Mouse (Mus musculus): ENCODE measurements around the gene Mcemp1. TPM values are rescaled to one million over a fixed set of nuclear protein-coding genes. Genes with fewer than 3 reads are reported as not detected.

The Mcemp1 gene
- polyA plus RNA-seq, 1 experiment from 2014 or later: 0.97 TPM

GRCm38 (mm10) chr8:3701491-3701890 lies 35.9 kb downstream of the Mcemp1 start:
- ATAC-seq: peak; percentile 57; the same call in 1 of the 2 replicates
- H3K36me3 ChIP-seq: no peaks in the 10 kb centered on the region
- H3K9me3 ChIP-seq (replicated peaks): no peaks in the 10 kb centered on the region
- no peak overlapping the region for H3K4me3 ChIP-seq
- H3K27ac ChIP-seq: no peak overlapping the region
- H3K27me3 ChIP-seq (replicated peaks): no peaks in the 10 kb centered on the region
- 86% methylated on average over 1 of the region's 1 CpGs for WGBS (ENCODE audit: insufficient replicate concordance)
- H3K4me1 ChIP-seq: peaks cover 5% of the 10 kb centered on the region; the same call in 1 of the 2 replicates
- H3K9ac ChIP-seq: no peak overlapping the region
- no peak overlapping the region for H3K4me2 ChIP-seq

- H3K36me3 ChIP-seq: no peaks in the 10 kb centered on the region
- H3K4me2 ChIP-seq: no peak overlapping the region
- no peak overlapping the region for H3K9ac ChIP-seq
- WGBS (ENCODE audit: insufficient replicate concordance): 43% methylated on average over 4 of the region's 4 CpGs
- no peak overlapping the region for H3K27ac ChIP-seq
- peaks cover 13% of the 10 kb centered on the region; the same call in 1 of the 2 replicates for H3K4me1 ChIP-seq
- no peaks in the 10 kb centered on the region for H3K9me3 ChIP-seq (replicated peaks)
- H3K4me3 ChIP-seq: no peak overlapping the region
- no peak for ATAC-seq
- H3K27me3 ChIP-seq (replicated peaks): no peaks in the 10 kb centered on the region
Observed at GRCm38 (mm10) chr8:3705711-3706110, 40.2 kb downstream of the Mcemp1 start.

GRCm38 (mm10) chr8:3707611-3708010 lies 42.1 kb downstream of the Mcemp1 start:
- H3K9ac ChIP-seq: no peak overlapping the region
- no peak overlapping the region for H3K4me2 ChIP-seq
- peaks cover 15% of the 10 kb centered on the region; the same call in 1 of the 2 replicates for H3K4me1 ChIP-seq
- no peak overlapping the region for H3K27ac ChIP-seq
- H3K27me3 ChIP-seq (replicated peaks): no peaks in the 10 kb centered on the region
- no peaks in the 10 kb centered on the region for H3K9me3 ChIP-seq (replicated peaks)
- no peaks in the 10 kb centered on the region for H3K36me3 ChIP-seq
- WGBS (ENCODE audit: insufficient replicate concordance): 57% methylated on average over 7 of the region's 7 CpGs
- H3K4me3 ChIP-seq: no peak overlapping the region
- ATAC-seq: no peak

GRCm38 (mm10) chr8:3710312-3710711 lies 44.8 kb downstream of the Mcemp1 start:
- Histone ChIP-seq H3K27ac (no peak overlapping the region), H3K4me2 (no peak overlapping the region), H3K4me1 (peaks cover 15% of the 10 kb centered on the region; the same call in 1 of the 2 replicates), H3K27me3 (replicated peaks) (no peaks in the 10 kb centered on the region), H3K9me3 (replicated peaks) (no peaks in the 10 kb centered on the region), H3K9ac (no peak overlapping the region), H3K4me3 (no peak overlapping the region), H3K36me3 (no peaks in the 10 kb centered on the region)
- no peak for ATAC-seq
- WGBS (ENCODE audit: insufficient replicate concordance): 58% methylated on average over 3 of the region's 3 CpGs

GRCm38 (mm10) chr8:3711646-3712045 lies 46.1 kb downstream of the Mcemp1 start:
- Histone ChIP-seq H3K9me3 (replicated peaks) (no peaks in the 10 kb centered on the region), H3K27me3 (replicated peaks) (no peaks in the 10 kb centered on the region), H3K4me2 (no peak overlapping the region), H3K4me3 (no peak overlapping the region), H3K27ac (0 out of 2 replicates have a peak overlapping the region, but pooled peaks have one; percentile 40), H3K4me1 (peaks cover 15% of the 10 kb centered on the region; the same call in 1 of the 2 replicates), H3K36me3 (no peaks in the 10 kb centered on the region), H3K9ac (no peak overlapping the region)
- peak; percentile 24; the same call in 1 of the 2 replicates for ATAC-seq
- 11% methylated on average over 2 of the region's 2 CpGs for WGBS (ENCODE audit: insufficient replicate concordance)

- Histone ChIP-seq H3K36me3 (no peaks in the 10 kb centered on the region), H3K9ac (no peak overlapping the region), H3K27ac (no peak overlapping the region), H3K4me2 (no peak overlapping the region), H3K4me3 (no peak overlapping the region), H3K9me3 (replicated peaks) (no peaks in the 10 kb centered on the region), H3K27me3 (replicated peaks) (no peaks in the 10 kb centered on the region), H3K4me1 (0 out of 2 replicates have a peak, but pooled peaks cover 3% of the 10 kb centered on the region)
- 70% methylated on average over 12 of the region's 12 CpGs for WGBS (ENCODE audit: insufficient replicate concordance)
- no peak for ATAC-seq
Observed at GRCm38 (mm10) chr8:3717321-3717954, 51.9 kb downstream of the Mcemp1 start.

GRCm38 (mm10) chr8:3718559-3718958 lies 53.0 kb downstream of the Mcemp1 start:
- no peak overlapping the region for H3K9ac ChIP-seq
- no peaks in the 10 kb centered on the region for H3K27me3 ChIP-seq (replicated peaks)
- H3K9me3 ChIP-seq (replicated peaks): no peaks in the 10 kb centered on the region
- H3K4me3 ChIP-seq: no peak overlapping the region
- WGBS (ENCODE audit: insufficient replicate concordance): 11% methylated on average over 14 of the region's 14 CpGs
- H3K4me2 ChIP-seq: no peak overlapping the region
- ATAC-seq: peak; percentile 74
- no peaks in the 10 kb centered on the region for H3K36me3 ChIP-seq
- 0 out of 2 replicates have a peak, but pooled peaks cover 9% of the 10 kb centered on the region for H3K4me1 ChIP-seq
- no peak overlapping the region for H3K27ac ChIP-seq

Other genes starting within 250 kb of the Mcemp1 start
- 3.4 and 3.6 TPM in 2 replicates for gene Pex11g, start 198.1 kb upstream of the Mcemp1 start, polyA plus RNA-seq (2016; fragmentation: Nextera tagmentation; extraction: Ambion mirVana)
- gene Tex45, start 194.9 kb upstream of the Mcemp1 start, polyA plus RNA-seq (2016; fragmentation: Nextera tagmentation; extraction: Ambion mirVana): 0.08 TPM in 1 of 2 replicates, not detected in the other
- gene Zfp358, start 172.6 kb upstream of the Mcemp1 start, polyA plus RNA-seq (2016; fragmentation: Nextera tagmentation; extraction: Ambion mirVana): 7.9 and 8.1 TPM in 2 replicates
- gene Mcoln1, start 165.3 kb upstream of the Mcemp1 start, polyA plus RNA-seq (2016; fragmentation: Nextera tagmentation; extraction: Ambion mirVana): 25.7 and 26.9 TPM in 2 replicates
- 14.7 and 17.1 TPM in 2 replicates for gene Pnpla6, start 150.4 kb upstream of the Mcemp1 start, polyA plus RNA-seq (2016; fragmentation: Nextera tagmentation; extraction: Ambion mirVana)
- 2.3 and 2.9 TPM in 2 replicates for gene C330021F23Rik, start 97.8 kb upstream of the Mcemp1 start, polyA plus RNA-seq (2016; fragmentation: Nextera tagmentation; extraction: Ambion mirVana)
- 2.0 and 2.2 TPM in 2 replicates for gene Camsap3, start 78.5 kb upstream of the Mcemp1 start, polyA plus RNA-seq (2016; fragmentation: Nextera tagmentation; extraction: Ambion mirVana)
- gene Xab2, start 44.4 kb upstream of the Mcemp1 start, polyA plus RNA-seq (2016; fragmentation: Nextera tagmentation; extraction: Ambion mirVana): 42.8 and 43.2 TPM in 2 replicates
- gene Pet100, start 44.2 kb upstream of the Mcemp1 start, polyA plus RNA-seq (2016; fragmentation: Nextera tagmentation; extraction: Ambion mirVana): 97.5 and 101 TPM in 2 replicates
- gene Pcp2, start 40.2 kb upstream of the Mcemp1 start, polyA plus RNA-seq (2016; fragmentation: Nextera tagmentation; extraction: Ambion mirVana): 0.11 TPM in 1 of 2 replicates, not detected in the other
- 71.7 and 76.5 TPM in 2 replicates for gene Stxbp2, start 34.8 kb upstream of the Mcemp1 start, polyA plus RNA-seq (2016; fragmentation: Nextera tagmentation; extraction: Ambion mirVana)
- 0.14 and 0.20 TPM in 2 replicates for gene Retn, start 10.0 kb upstream of the Mcemp1 start, polyA plus RNA-seq (2016; fragmentation: Nextera tagmentation; extraction: Ambion mirVana)
- 2.8 and 3.2 TPM in 2 replicates for gene Fcor, start 6.6 kb downstream of the Mcemp1 start, polyA plus RNA-seq (2016; fragmentation: Nextera tagmentation; extraction: Ambion mirVana)
- gene Trappc5, start 10.5 kb downstream of the Mcemp1 start, polyA plus RNA-seq (2016; fragmentation: Nextera tagmentation; extraction: Ambion mirVana): 22.1 and 22.8 TPM in 2 replicates
- gene Fcer2a, start 28.4 kb downstream of the Mcemp1 start, polyA plus RNA-seq (2016; fragmentation: Nextera tagmentation; extraction: Ambion mirVana): 0.07 TPM in 1 of 2 replicates, not detected in the other
- 1.4 and 1.8 TPM in 2 replicates for gene Clec4g, start 54.9 kb downstream of the Mcemp1 start, polyA plus RNA-seq (2016; fragmentation: Nextera tagmentation; extraction: Ambion mirVana)
- gene Cd209a, start 83.2 kb downstream of the Mcemp1 start, polyA plus RNA-seq (2016; fragmentation: Nextera tagmentation; extraction: Ambion mirVana): 0.14 and 0.24 TPM in 2 replicates
- gene Cd209e, start 188.6 kb downstream of the Mcemp1 start, polyA plus RNA-seq (2016; fragmentation: Nextera tagmentation; extraction: Ambion mirVana): not detected in 2 replicates
- gene Cd209d, start 212.8 kb downstream of the Mcemp1 start, polyA plus RNA-seq (2016; fragmentation: Nextera tagmentation; extraction: Ambion mirVana): not detected in 2 replicates